Mouse (Mus musculus): Measurements from ENCODE around the gene Zfp804a. TPM values are rescaled to one million over a fixed set of nuclear protein-coding genes. Genes with fewer than 3 reads are reported as not detected.

Zfp804a gene
- total RNA-seq (2021), result 10 to 100 TPM; 23.0 to 28.5 TPM
- long read RNA-seq, experiment 1, full-length matches to known transcripts, result 3 of 4 reads
- long read RNA-seq, experiment 1, partial matches to known transcripts, result 0 of 4 reads
- long read RNA-seq, experiment 1, other reads (novel, unspliced or antisense), result 1 of 4 reads
- long read RNA-seq, experiment 2, full-length matches to known transcripts, result 5 of 7 reads
- long read RNA-seq, experiment 2, partial matches to known transcripts, result 0 of 7 reads
- long read RNA-seq, experiment 2, other reads (novel, unspliced or antisense), result 2 of 7 reads

- DNase-seq (ENCODE audit: low spot score in 2 of 2), result peak; percentile 72 to 79
These were observed at the start of gene Zfp804a for GRCm38 (mm10) chr2:82053185-82053891. Gene Zfp804a (plus strand): TSS chr2:82053222.

GRCm38 (mm10) chr2:82051635-82052034 is 1.4 kb upstream of the Zfp804a start:
- no peak for DNase-seq (ENCODE audit: low spot score in 2 of 2)

- peak; percentile 77 to 82 for DNase-seq (ENCODE audit: low spot score in 2 of 2)
These were observed 461 bp upstream of the Zfp804a start for GRCm38 (mm10) chr2:82052338-82053184.

GRCm38 (mm10) chr2:82054446-82054845 is 1.4 kb downstream of the Zfp804a start:
- peak in 1 of 2 experiments; percentile 13 for DNase-seq (ENCODE audit: low spot score in 2 of 2)

GRCm38 (mm10) chr2:82064671-82065070 is 11.6 kb downstream of the Zfp804a start:
- DNase-seq (ENCODE audit: low spot score in 2 of 2), result no peak

- DNase-seq (ENCODE audit: low spot score in 2 of 2), result no peak
These were observed 14.9 kb downstream of the Zfp804a start for GRCm38 (mm10) chr2:82067912-82068311.

GRCm38 (mm10) chr2:82069172-82069571 is 16.1 kb downstream of the Zfp804a start:
- no peak for DNase-seq (ENCODE audit: low spot score in 2 of 2)

GRCm38 (mm10) chr2:82076883-82077282 is 23.9 kb downstream of the Zfp804a start:
- no peak for DNase-seq (ENCODE audit: low spot score in 2 of 2)

- DNase-seq (ENCODE audit: low spot score in 2 of 2), result peak in 1 of 2 experiments; percentile 34
These were observed 25.4 kb downstream of the Zfp804a start for GRCm38 (mm10) chr2:82078287-82078994.

- DNase-seq (ENCODE audit: low spot score in 2 of 2), result peak in 1 of 2 experiments; percentile 59
These were observed 27.7 kb downstream of the Zfp804a start for GRCm38 (mm10) chr2:82080678-82081077.

GRCm38 (mm10) chr2:82113148-82113547 is 60.1 kb downstream of the Zfp804a start:
- DNase-seq (ENCODE audit: low spot score in 2 of 2), result no peak

GRCm38 (mm10) chr2:82113650-82114049 is 60.6 kb downstream of the Zfp804a start:
- no peak for DNase-seq (ENCODE audit: low spot score in 2 of 2)

- no peak for DNase-seq (ENCODE audit: low spot score in 2 of 2)
These were observed 66.6 kb downstream of the Zfp804a start for GRCm38 (mm10) chr2:82119577-82119976.

GRCm38 (mm10) chr2:82178693-82179092 is 125.7 kb downstream of the Zfp804a start:
- peak in 1 of 2 experiments; percentile 7 for DNase-seq (ENCODE audit: low spot score in 2 of 2)

- DNase-seq (ENCODE audit: low spot score in 2 of 2), result no peak
These were observed 128.0 kb downstream of the Zfp804a start for GRCm38 (mm10) chr2:82181010-82181409.

GRCm38 (mm10) chr2:82199901-82200300 is 146.9 kb downstream of the Zfp804a start:
- DNase-seq (ENCODE audit: low spot score in 2 of 2), result no peak

GRCm38 (mm10) chr2:82200616-82201015 is 147.6 kb downstream of the Zfp804a start:
- no peak for DNase-seq (ENCODE audit: low spot score in 2 of 2)

- DNase-seq (ENCODE audit: low spot score in 2 of 2), result no peak
These were observed 157.6 kb downstream of the Zfp804a start for GRCm38 (mm10) chr2:82210605-82211004.

- no peak for DNase-seq (ENCODE audit: low spot score in 2 of 2)
These were observed 158.9 kb downstream of the Zfp804a start for GRCm38 (mm10) chr2:82211972-82212371.

GRCm38 (mm10) chr2:82217873-82218272 is 164.9 kb downstream of the Zfp804a start:
- DNase-seq (ENCODE audit: low spot score in 2 of 2), result no peak

- no peak for DNase-seq (ENCODE audit: low spot score in 2 of 2)
These were observed 193.0 kb downstream of the Zfp804a start for GRCm38 (mm10) chr2:82246020-82246419.

Data from layer of hippocampus, postnatal 14 days (tissue).